Mouse (Mus musculus): ENCODE data around the gene Ptgir. TPM values are rescaled to one million over a fixed set of nuclear protein-coding genes. Genes with fewer than 3 reads are reported as not detected.
"Not testable (repeated sequence)": the region's sequence is repeated elsewhere in the genome, so short reads cannot be mapped to it uniquely, and the experiment has no call there.

Ptgir gene
- polyA plus RNA-seq, 1 experiment: 13.0 TPM

GRCm38 (mm10) chr7:16949908-16950841 lies 43.9 kb downstream of the Ptgir start:
- 10% methylated on average over 29 of the region's 29 CpGs for WGBS
- TF ChIP-seq CTCF (IDR thresholded peaks at IDR 0.05; ENCODE audit: control insufficient read depth, insufficient read depth, low read length) (peak; percentile 86), POLR2A (IDR thresholded peaks at IDR 0.05; ENCODE audit: borderline replicate concordance, control insufficient read depth, low read depth, low read length) (0 out of 2 replicates have a peak, but pooled peaks have one; percentile 22)
- Histone ChIP-seq H3K4me1 (ENCODE audit: control insufficient read depth, insufficient read depth, low read length) (no peaks in the 10 kb centered on the region; the same call in 1 of the 2 replicates), H3K4me3 (replicated peaks; ENCODE audit: control insufficient read depth, low read depth, low read length) (peak overlapping the region; percentile 4), H3K27ac (ENCODE audit: control insufficient read depth, insufficient read depth, low read depth, low read length, poor library complexity) (no peak overlapping the region)

GRCm38 (mm10) chr7:16950861-16951635 lies 44.8 kb downstream of the Ptgir start:
- Histone ChIP-seq H3K4me1 (ENCODE audit: control insufficient read depth, insufficient read depth, low read length) (no peaks in the 10 kb centered on the region; the same call in 1 of the 2 replicates), H3K4me3 (replicated peaks; ENCODE audit: control insufficient read depth, low read depth, low read length) (no peak overlapping the region), H3K27ac (ENCODE audit: control insufficient read depth, insufficient read depth, low read depth, low read length, poor library complexity) (no peak overlapping the region)
- WGBS: 23% methylated on average over 18 of the region's 18 CpGs
- TF ChIP-seq CTCF (IDR thresholded peaks at IDR 0.05; ENCODE audit: control insufficient read depth, insufficient read depth, low read length) (peak; percentile 78), POLR2A (IDR thresholded peaks at IDR 0.05; ENCODE audit: borderline replicate concordance, control insufficient read depth, low read depth, low read length) (no peak)

- H3K4me1 ChIP-seq (ENCODE audit: control insufficient read depth, insufficient read depth, low read length); H3K27ac ChIP-seq (ENCODE audit: control insufficient read depth, insufficient read depth, low read depth, low read length, poor library complexity); H3K4me3 ChIP-seq (replicated peaks; ENCODE audit: control insufficient read depth, low read depth, low read length): not testable (repeated sequence)
- WGBS: 73% methylated on average over 2 of the region's 2 CpGs
Measured at GRCm38 (mm10) chr7:16953776-16954175, 47.5 kb downstream of the Ptgir start.

GRCm38 (mm10) chr7:16955712-16956111 lies 49.4 kb downstream of the Ptgir start:
- Histone ChIP-seq H3K4me3 (replicated peaks; ENCODE audit: control insufficient read depth, low read depth, low read length) (no peak overlapping the region), H3K4me1 (ENCODE audit: control insufficient read depth, insufficient read depth, low read length) (no peaks in the 10 kb centered on the region), H3K27ac (ENCODE audit: control insufficient read depth, insufficient read depth, low read depth, low read length, poor library complexity) (no peak overlapping the region)
- TF ChIP-seq POLR2A (IDR thresholded peaks at IDR 0.05; ENCODE audit: borderline replicate concordance, control insufficient read depth, low read depth, low read length): no peak
- no peak for TF ChIP-seq CTCF (IDR thresholded peaks at IDR 0.05; ENCODE audit: control insufficient read depth, insufficient read depth, low read length)
- 45% methylated on average over 4 of the region's 4 CpGs for WGBS

GRCm38 (mm10) chr7:16956410-16957265 lies 50.3 kb downstream of the Ptgir start:
- 74% methylated on average over 15 of the region's 15 CpGs for WGBS
- Histone ChIP-seq H3K4me1 (ENCODE audit: control insufficient read depth, insufficient read depth, low read length) (no peaks in the 10 kb centered on the region), H3K4me3 (replicated peaks; ENCODE audit: control insufficient read depth, low read depth, low read length) (no peak overlapping the region), H3K27ac (ENCODE audit: control insufficient read depth, insufficient read depth, low read depth, low read length, poor library complexity) (no peak overlapping the region)
- TF ChIP-seq POLR2A (IDR thresholded peaks at IDR 0.05; ENCODE audit: borderline replicate concordance, control insufficient read depth, low read depth, low read length): no peak
- TF ChIP-seq CTCF (IDR thresholded peaks at IDR 0.05; ENCODE audit: control insufficient read depth, insufficient read depth, low read length): no peak

- H3K27ac ChIP-seq (ENCODE audit: control insufficient read depth, insufficient read depth, low read depth, low read length, poor library complexity): no peak within 1 kb of the TSS
- TF ChIP-seq POLR2A (IDR thresholded peaks at IDR 0.05; ENCODE audit: borderline replicate concordance, control insufficient read depth, low read depth, low read length) (no peak), CTCF (IDR thresholded peaks at IDR 0.05; ENCODE audit: control insufficient read depth, insufficient read depth, low read length) (no peak)
- 62% methylated on average over 17 of the region's 17 CpGs for WGBS
- H3K4me3 ChIP-seq (replicated peaks; ENCODE audit: control insufficient read depth, low read depth, low read length): no peak within 1 kb of the TSS
- H3K4me1 ChIP-seq (ENCODE audit: control insufficient read depth, insufficient read depth, low read length): no peaks in the 10 kb centered on the region
Measured at GRCm38 (mm10) chr7:16959539-16960187, 53.4 kb downstream of the Ptgir start, which contains the start of gene Pnmal1. Gene Pnmal1, plus strand, starts transcription at chr7:16959679.

Other genes starting within 250 kb of the Ptgir start
- not detected in 2 replicates for gene Ceacam15, start 230.8 kb upstream of the Ptgir start, polyA plus RNA-seq (2011; ENCODE audit: insufficient read depth, insufficient read length, low replicate concordance, missing spikeins)
- gene Ceacam9, start 184.6 kb upstream of the Ptgir start, polyA plus RNA-seq (2011; ENCODE audit: insufficient read depth, insufficient read length, low replicate concordance, missing spikeins): not detected in 2 replicates
- gene Ap2s1, start 168.1 kb upstream of the Ptgir start, polyA plus RNA-seq (2011; ENCODE audit: insufficient read depth, insufficient read length, low replicate concordance, missing spikeins): 173 and 200 TPM in 2 replicates
- 186 and 343 TPM in 2 replicates for gene Slc1a5, start 125.2 kb upstream of the Ptgir start, polyA plus RNA-seq (2011; ENCODE audit: insufficient read depth, insufficient read length, low replicate concordance, missing spikeins)
- gene Strn4, start 90.6 kb upstream of the Ptgir start, polyA plus RNA-seq (2011; ENCODE audit: insufficient read depth, insufficient read length, low replicate concordance, missing spikeins): 41.2 and 92.7 TPM in 2 replicates
- 4.7 and 7.2 TPM in 2 replicates for gene Fkrp, start 89.8 kb upstream of the Ptgir start, polyA plus RNA-seq (2011; ENCODE audit: insufficient read depth, insufficient read length, low replicate concordance, missing spikeins)
- 22.7 and 34.2 TPM in 2 replicates for gene Prkd2, start 63.6 kb upstream of the Ptgir start, polyA plus RNA-seq (2011; ENCODE audit: insufficient read depth, insufficient read length, low replicate concordance, missing spikeins)
- 0.54 and 1.7 TPM in 2 replicates for gene Dact3, start 31.2 kb upstream of the Ptgir start, polyA plus RNA-seq (2011; ENCODE audit: insufficient read depth, insufficient read length, low replicate concordance, missing spikeins)
- not detected in 2 replicates for gene Gng8, start 14.7 kb upstream of the Ptgir start, polyA plus RNA-seq (2011; ENCODE audit: insufficient read depth, insufficient read length, low replicate concordance, missing spikeins)
- gene Calm3, start 17.6 kb downstream of the Ptgir start, polyA plus RNA-seq (2011; ENCODE audit: insufficient read depth, insufficient read length, low replicate concordance, missing spikeins): 307 and 376 TPM in 2 replicates
- not detected in 2 replicates for gene Pnmal2, start 38.2 kb downstream of the Ptgir start, polyA plus RNA-seq (2011; ENCODE audit: insufficient read depth, insufficient read length, low replicate concordance, missing spikeins)
- not detected in 2 replicates for gene Pnmal1, start 53.2 kb downstream of the Ptgir start, polyA plus RNA-seq (2011; ENCODE audit: insufficient read depth, insufficient read length, low replicate concordance, missing spikeins)
- gene Gm42372, start 76.6 kb downstream of the Ptgir start, polyA plus RNA-seq (2011; ENCODE audit: insufficient read depth, insufficient read length, low replicate concordance, missing spikeins): 0.77 and 1.9 TPM in 2 replicates
- 1.4 and 2.5 TPM in 2 replicates for gene Ccdc8, start 86.2 kb downstream of the Ptgir start, polyA plus RNA-seq (2011; ENCODE audit: insufficient read depth, insufficient read length, low replicate concordance, missing spikeins)
- 30.6 and 70.5 TPM in 2 replicates for gene Ppp5c, start 121.4 kb downstream of the Ptgir start, polyA plus RNA-seq (2011; ENCODE audit: insufficient read depth, insufficient read length, low replicate concordance, missing spikeins)
- 1.8 and 3.3 TPM in 2 replicates for gene Hif3a, start 155.9 kb downstream of the Ptgir start, polyA plus RNA-seq (2011; ENCODE audit: insufficient read depth, insufficient read length, low replicate concordance, missing spikeins)
- 1.1 and 1.6 TPM in 2 replicates for gene Psg16, start 167.6 kb downstream of the Ptgir start, polyA plus RNA-seq (2011; ENCODE audit: insufficient read depth, insufficient read length, low replicate concordance, missing spikeins)
- gene Ceacam3, start 243.8 kb downstream of the Ptgir start, polyA plus RNA-seq (2011; ENCODE audit: insufficient read depth, insufficient read length, low replicate concordance, missing spikeins): not detected in 2 replicates

Data from bone marrow, adult 2 months (tissue).